Mouse (Mus musculus) mouse embryonic stem cell (cell line): ENCODE results near the gene Vmn1r26.
"Not testable (repeated sequence)": the region's sequence is repeated elsewhere in the genome, so short reads cannot be mapped to it uniquely, and the experiment has no call there.

Source experiments
- in situ Hi-C, 2 experiments: fragments of 300-500 bp; cut with MboI; formaldehyde crosslinking; loops; 1 replicate in 1 of 2; 3 replicates in 1 of 2; pipeline ENCODE4 v1.14.3; 2019 to 2020; ENCODE audit warnings: low sequenced_read_pairs in 2 of 2, low pct_unique_long_range_greater_than_20kb in 1 of 2, mixed read lengths in 1 of 2; ENCODE audit not compliant: unreplicated experiment in 1 of 2

Gene Vmn1r26

GRCm38 (mm10) chr6:58015059-58015458 is at the start of gene Vmn1r26:
TSS of gene Vmn1r26 (minus strand) at chr6:58015159.
- in situ Hi-C loops: no loop called here

DNA sequence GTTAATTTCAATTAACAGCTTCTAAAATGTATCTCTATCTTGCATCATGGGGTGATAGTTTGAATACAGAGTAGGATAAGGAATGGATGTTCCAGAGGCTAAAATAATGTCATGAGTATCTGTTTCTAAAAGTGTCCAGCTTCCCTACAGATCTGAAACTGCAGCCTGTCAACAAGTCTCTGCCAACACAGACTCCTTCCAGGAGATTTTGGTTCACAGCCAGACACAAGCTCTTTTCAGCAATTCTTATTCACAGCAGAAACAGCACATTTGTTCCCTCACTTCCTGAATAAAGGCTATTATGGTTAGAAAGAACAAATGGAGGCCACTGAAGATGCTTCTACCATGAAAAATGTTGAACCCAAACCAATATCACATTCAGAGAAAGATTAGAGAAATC is 29.1 kb upstream of the Vmn1r26 start:
- in situ Hi-C loops: no loop called here

- in situ Hi-C loops: not testable (repeated sequence)
Observed at GRCm38 (mm10) chr6:58017478-58017877, 2.5 kb upstream of the Vmn1r26 start.

DNA sequence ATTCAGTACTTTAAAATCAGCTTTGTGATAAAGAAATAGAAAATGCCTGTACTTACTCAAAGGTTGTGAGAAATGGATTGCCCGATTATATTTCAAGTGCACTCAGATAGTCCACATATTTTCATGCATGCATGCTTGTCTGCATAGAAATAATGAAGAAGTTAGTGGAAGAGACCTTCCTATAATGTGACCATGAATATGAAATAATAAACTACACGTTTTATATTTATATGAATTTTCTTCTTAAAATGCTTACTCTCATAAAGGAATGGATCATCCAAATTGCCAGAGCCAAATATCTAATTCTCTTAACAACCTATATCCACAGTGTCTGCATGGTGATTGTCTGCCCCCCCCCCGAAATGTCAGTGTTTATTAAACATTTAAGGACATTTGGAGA is 34.2 kb downstream of the Vmn1r26 start, which contains the start of gene Vmn1r25:
TSS of gene Vmn1r25 (minus strand) at position 101 of the 400 bp plus-strand sequence.
- in situ Hi-C loops: no loop called here

DNA sequence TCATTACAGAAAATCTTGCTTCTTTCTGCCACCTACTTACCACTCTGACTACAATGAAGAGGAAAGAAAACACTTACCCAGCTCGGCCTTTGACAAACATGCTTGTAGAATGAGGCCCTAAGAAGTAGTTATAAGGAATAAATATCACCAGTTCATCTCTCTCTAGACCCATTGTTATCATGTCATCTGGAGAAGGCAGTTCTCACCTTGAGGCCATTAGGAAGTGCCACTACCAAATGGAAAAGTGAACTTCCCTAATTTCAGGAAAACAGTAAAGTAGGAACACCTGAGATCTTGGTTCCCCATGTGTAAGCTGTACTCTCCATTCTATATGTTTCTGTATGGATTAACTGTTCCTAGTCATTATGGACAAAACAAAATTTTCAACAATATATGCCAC is 53.6 kb downstream of the Vmn1r26 start, which contains the start of gene Vmn1r24:
TSS of gene Vmn1r24 (minus strand) at position 101 of the 400 bp plus-strand sequence.
- in situ Hi-C loops: not testable (repeated sequence)
